Mouse (Mus musculus) cerebellum, postnatal 36 days (tissue): ENCODE data around the gene Defb19.

Source experiments
- DNase-seq, 2 experiments: peaks; one replicate each; pipeline ENCODE4 v3.0.0; 2021 to 2022; ENCODE audit warnings: mixed read lengths in 2 of 2

The Defb19 gene

DNA sequence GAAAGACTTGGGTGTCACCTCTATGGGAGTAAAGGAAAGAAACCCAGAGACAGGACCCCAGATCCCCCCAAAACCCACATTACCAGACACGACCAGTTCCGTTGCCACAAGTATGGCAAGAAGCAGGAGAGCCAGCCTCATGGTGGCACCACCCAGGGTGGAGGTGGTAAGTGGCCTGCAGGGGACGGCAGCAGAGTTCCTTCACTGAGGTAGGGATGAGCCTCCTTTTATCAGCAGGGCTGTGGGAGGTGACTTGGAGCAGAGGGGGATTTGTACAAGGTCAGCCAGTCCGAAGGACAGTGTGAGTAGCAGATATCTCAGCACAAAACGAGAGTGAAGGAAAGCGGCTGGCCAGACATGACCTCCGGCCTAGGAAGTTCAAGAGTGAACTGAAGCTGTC is at the start of gene Defb19:
Defb19 (minus strand) TSS at position 206 of the 400 bp plus-strand sequence.
- DNase-seq, result no peak

GRCm38 (mm10) chr2:152629904-152630303 is 49.8 kb upstream of the Defb19 start:
- no peak for DNase-seq

DNA sequence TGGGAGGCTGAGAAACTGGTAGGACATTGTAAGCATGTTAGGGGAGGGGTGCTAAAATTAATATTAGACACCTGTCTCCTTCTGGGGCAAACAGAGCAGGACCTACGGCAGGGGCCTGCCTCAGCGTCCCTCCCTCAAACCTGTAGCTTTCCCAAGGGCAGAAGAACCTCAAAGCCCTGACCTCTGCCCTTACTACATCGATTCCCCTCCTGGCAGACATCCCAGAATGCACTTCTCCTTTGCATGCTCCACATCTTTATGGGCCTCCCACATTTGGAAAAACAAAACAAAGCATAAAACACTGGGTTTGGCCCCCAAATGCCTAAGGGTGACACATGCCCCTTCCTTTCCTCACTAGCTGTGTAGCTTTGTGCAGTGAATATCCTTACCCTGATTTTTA is 49.1 kb upstream of the Defb19 start:
- no peak for DNase-seq

- DNase-seq, result no peak
These were observed 48.0 kb upstream of the Defb19 start for GRCm38 (mm10) chr2:152628066-152628465.

GRCm38 (mm10) chr2:152626774-152627591 is 46.9 kb upstream of the Defb19 start, which contains the start of gene Rem1:
Gene Rem1 (plus strand): TSS chr2:152626951.
- DNase-seq, result no peak

- DNase-seq, result no peak
These were observed 45.1 kb upstream of the Defb19 start for GRCm38 (mm10) chr2:152625256-152625655.

DNA sequence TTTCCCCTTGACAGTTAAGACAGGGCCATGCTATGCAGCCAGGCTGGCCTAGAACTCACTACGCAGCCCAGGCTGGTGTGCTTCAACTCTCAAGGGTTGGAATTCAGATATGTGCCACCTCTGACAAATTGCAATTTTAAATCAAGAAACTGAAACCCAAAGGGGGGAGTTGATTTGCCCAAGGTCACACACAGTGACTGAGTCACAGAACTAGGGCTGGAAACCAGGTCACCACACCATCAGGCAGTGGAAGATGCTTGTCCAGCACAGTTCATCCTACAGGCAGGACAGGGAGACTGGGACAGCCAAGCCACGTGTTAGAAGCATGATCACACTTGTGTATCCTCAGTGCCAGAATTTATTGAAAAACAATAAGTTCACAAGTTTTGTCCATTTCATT is 44.5 kb upstream of the Defb19 start:
- no peak for DNase-seq

DNA sequence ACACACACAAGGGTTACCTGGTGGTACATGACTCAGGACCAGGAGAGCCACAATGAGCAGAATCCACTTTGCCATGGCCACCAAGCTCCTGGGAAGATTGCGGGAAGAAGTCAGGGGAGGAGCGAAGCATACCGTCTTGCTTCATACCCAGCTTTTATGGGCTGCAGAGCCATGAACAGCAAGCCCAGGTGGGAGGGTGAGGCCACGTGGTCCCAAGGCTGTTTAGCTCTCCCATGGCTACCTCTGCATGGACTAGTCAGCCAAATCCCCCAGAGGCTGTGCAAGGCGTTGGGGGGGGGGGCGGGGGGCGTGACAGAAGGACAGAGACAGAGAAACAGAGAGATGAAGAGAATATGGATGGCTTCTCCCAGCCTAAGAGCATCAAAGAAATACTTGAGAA is 42.8 kb upstream of the Defb19 start, which contains the start of gene Defb25:
Defb25 (minus strand) TSS at position 101 of the 400 bp plus-strand sequence.
- DNase-seq, result no peak

DNA sequence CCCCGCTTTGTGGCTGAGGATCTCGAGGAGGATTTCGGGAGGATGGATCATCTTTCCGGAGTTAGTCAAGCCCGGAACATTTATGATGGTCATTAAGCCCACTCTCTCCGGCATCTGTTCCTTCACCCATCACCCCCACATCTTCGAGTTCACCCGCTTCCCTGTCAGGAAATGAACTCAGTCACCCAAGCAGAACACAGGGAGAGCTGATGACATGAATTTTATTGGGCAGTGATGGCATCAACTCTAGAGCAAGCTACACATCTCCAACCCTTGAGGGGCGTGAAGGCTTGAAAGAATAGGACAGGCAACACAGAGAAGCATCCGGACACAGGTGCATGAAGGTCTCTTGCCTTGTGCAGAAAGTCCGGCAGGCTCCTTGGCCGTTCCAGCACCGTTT is 42.0 kb upstream of the Defb19 start:
- DNase-seq, result no peak

DNA sequence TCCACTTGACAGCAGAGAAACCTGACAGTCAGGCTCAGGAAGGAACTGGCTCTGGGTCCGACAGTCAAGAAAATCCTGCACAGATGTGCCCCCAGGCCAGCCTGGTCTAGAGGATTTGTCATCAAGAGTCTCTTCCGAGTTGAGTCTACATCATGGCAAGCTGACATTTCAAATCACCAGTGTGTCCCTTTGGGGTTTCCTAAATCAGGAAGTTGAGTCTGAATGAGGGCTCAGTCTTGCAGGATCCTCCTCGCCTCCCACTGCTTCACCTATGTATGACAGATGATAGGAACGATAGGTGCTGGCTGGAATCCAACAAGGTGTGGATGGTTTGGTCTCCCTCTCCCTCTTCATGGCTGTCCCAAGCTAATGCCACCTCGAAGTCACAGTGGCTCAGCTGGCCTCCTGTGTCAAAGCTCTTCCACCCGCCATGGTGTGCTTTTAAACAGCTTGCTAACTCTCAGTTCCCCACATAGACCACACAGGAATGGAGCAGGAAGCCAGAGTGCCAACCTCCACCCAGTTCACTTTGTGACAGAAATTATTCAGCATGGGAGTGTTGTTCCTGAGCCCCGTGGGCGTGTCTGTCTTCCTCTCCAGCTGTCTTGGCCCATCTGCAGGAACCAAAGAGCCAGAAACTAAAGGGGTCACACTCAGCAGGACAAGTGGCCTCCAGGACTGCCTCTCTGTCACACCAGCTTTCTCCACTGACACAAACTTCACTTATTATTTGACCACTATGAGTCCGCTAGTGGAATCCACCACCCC is 40.4 kb upstream of the Defb19 start:
- no peak for DNase-seq

DNA sequence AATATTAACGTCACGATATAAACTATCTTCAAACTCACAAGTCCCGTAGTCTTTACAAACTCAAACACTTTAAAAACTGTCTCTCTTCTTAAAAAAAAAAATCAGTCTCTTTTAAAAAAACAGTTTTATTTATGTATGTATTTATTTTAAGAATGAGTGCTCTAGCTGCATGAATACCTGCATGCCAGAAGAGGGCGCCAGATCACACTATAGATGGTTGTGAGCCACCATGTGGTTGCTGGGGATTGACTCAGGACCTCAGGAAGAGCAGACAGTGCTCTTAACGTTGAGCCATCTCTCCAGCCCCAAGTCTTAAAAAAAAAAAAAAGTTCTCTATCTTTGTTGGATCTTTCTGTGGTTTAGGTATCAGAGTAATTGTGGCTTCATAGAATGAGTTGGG is 37.3 kb upstream of the Defb19 start:
- DNase-seq, result no peak

- DNase-seq, result no peak
These were observed 36.4 kb upstream of the Defb19 start for GRCm38 (mm10) chr2:152616470-152616869.

DNA sequence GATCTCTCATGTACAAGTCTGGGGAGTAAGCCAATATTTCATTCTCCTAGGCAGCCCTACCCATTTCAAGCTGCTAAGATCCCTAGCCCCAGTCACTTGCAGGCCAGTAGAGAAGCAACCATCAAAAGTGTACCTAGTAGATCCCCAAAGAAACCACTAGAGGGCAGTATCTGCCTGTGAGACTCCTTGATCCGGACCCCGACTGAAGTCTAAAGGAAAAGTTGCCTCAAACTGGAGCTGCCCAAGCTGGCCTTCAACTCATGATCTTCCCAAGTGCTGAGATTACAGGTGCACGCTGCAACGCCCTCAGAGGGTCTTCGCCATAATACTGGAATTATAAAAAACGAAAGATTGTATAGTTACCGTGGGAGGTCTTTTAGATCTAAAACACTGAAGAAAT is 35.5 kb upstream of the Defb19 start:
- DNase-seq, result peak in 1 of 2 experiments; percentile 23

DNA sequence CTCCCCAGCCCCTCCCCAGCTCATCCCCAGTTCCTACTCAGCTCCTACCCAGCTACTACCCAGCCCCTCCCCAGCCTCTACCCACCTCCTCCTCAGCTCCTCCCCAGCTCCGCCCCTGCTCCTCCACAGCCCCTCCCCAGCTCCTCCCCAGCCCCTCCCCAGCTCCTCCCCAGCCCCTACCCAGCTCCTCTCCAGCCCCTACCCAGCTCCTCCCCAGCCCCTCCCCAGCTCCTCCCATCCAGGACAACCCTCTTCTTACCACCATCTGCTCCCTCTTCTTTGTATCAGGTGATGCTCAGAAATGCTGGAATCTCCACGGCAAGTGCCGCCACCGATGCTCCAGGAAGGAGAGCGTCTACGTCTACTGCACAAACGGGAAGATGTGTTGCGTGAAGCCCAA is 32.1 kb upstream of the Defb19 start:
- no peak for DNase-seq

- DNase-seq, result no peak
These were observed 28.6 kb upstream of the Defb19 start for GRCm38 (mm10) chr2:152608719-152609118.

GRCm38 (mm10) chr2:152607746-152608145 is 27.6 kb upstream of the Defb19 start:
- DNase-seq, result no peak

GRCm38 (mm10) chr2:152604057-152604456 is 23.9 kb upstream of the Defb19 start, which contains the start of gene Defb36:
Gene Defb36 (plus strand): TSS chr2:152604327.
- DNase-seq, result peak; percentile 10 to 23

DNA sequence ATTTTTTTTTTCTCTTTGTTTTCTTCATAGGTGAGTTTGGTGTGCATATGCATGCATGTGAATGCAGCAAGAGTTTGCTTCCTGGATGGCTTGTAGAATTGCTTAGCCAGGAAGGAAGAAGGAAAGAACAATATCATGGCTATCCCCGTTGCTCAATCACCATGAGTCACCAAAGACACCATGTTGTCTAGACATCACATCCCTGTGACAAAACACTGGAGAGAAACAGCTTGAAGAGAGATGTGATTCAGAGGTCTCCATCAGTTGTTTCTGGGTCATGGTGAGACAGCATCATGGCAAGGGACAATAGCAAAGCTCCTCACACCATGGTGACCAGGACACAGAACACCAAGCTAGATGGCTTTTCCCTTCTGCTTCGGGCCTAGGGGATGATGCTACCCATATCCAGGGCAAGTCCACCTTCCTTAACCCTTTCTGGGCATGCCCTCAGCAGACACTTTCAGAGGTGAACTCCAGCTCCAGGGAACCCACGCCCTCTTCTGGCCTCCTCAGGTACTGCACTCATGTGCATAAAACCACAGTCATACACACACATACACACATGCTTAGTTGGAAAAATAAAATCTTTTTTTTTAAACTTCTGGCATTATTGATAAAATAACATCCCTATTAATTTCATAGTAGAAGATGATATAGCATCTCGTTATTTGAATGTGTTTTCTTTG is 21.3 kb upstream of the Defb19 start:
- no peak for DNase-seq

DNA sequence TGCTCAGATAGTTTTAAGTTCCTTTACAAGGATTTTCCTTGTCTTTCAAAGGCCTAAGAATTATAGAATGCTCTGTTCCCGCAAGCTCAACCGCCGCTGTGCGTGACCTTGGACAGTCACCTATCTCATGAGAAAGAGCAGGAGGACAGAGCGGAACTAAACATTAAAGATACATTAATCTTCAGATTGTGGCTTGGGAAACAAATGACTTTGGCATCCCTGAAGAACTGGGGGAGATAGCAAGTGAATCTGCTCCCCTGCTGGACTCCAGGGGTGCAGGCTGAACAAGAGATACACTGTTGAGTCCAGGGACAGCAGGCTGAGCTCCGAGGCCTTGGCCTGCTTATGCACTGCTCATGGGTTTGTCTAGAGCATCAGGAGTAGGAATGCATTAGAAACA is 20.0 kb upstream of the Defb19 start:
- DNase-seq, result no peak

DNA sequence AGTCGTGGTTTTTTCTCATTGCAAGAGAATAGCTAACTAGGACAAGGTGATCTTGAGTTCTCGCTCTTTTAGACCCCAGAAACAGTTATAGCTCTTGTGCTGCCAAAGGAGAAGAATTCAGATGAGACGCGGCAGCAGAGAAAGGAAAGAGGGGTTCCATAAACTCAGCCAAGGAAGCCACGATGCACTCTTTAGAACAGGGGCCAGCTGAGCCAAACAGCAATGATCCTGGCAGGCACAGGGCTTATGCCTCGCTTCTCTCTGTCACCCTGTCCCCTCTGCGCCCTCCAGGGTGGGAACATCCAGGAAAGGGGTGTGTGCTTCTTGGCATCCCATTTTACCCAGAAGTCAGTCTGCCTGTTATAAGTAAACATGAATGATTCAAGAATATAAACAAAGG is 19.2 kb upstream of the Defb19 start, which contains the start of gene Defb45:
Defb45 (minus strand) TSS at position 101 of the 400 bp plus-strand sequence.
- no peak for DNase-seq

- no peak for DNase-seq
These were observed 8.9 kb upstream of the Defb19 start for GRCm38 (mm10) chr2:152589021-152589420.

DNA sequence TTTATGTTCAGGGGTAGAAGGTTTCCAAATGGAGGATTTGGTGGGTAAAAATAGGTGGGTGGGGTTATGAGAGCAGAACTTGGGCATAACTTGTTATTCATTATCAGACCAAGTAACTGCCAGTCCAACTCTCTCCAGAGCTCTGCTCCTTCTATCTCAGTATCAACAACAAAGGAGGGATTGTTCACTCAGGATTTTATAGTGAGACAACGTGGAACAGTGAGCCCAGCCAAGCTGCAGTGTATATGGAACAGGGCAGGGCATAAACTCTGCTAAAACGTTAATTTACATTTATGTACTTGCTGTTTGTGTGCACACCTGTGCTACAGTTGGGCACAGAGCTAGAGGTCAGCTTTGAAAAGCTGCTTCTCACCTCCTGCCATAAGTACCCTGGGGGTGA is 8.3 kb upstream of the Defb19 start:
- no peak for DNase-seq

DNA sequence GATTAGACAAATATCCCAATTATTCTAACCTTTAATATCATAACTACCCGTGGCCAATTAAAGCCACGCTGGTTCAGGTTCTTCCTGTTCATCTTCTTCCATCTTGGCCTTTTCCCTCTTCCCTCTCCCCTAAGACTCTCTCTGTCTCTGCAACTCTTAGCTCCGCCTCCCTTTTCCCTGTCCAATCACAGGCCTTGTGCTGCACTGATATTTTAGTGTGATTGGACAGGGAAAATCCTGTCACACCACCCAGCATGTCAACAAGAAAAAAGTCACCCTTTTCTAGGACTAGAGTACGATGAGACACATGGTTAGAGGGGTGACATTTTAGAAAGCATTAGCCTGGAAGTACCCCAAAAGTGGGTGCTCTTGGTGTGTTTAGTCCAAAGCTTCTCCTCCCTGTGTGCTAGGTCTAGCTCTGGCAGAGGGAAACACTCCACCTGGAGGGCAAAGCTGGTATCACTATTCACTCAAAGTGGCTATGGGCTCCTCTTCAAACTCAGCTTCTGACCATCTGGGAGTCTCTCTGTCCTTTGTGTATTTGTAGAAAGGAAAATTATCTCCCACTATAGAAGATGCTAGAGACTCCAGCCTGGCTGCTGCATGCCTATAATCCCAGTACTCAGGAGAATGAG is 6.9 kb upstream of the Defb19 start:
- no peak for DNase-seq
